Mouse (Mus musculus): ENCODE data around the gene Cenpb. TPM values are rescaled to one million over a fixed set of nuclear protein-coding genes. Genes with fewer than 3 reads are reported as not detected.

Gene Cenpb
- polyA plus RNA-seq, 1 experiment from 2014 or later: 7.0 TPM

DNA sequence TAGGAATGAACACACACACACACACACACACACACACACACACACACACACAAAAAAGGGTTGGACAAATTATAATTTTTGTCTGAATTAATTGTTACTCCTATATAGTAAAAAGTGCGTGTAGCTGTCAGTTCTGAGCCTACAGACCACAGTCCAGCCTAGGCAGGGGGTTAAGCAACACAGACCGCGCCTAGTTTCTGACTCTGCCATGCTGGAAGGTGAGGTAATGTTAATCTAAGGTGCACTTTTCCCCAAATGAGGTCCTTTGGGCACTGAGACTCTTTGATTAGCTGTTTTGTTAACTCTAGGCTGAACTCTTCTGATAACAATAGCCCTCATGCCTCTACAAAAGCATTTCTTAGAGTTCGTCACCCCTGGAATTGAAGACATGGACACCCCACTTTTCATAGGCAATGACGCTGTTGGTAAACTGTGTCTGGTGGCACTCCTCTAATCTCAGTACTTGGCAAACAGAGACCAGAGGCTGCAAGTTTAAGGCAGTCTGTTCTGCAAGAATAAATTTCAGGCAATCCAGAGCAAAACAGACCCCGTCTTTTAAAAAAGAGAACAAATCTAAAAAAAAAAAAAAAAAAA lies 24.0 kb upstream of the Cenpb start:
- Histone ChIP-seq H3K27me3 (ENCODE audit: control insufficient read depth, insufficient read depth, low read length) (no peaks in the 10 kb centered on the region), H3K36me3 (ENCODE audit: control insufficient read depth, insufficient read depth, low read length) (no peaks in the 10 kb centered on the region), H3K9me3 (ENCODE audit: control insufficient read depth, low read length) (no peaks in the 10 kb centered on the region), H3K9ac (replicated peaks; ENCODE audit: low read depth, low read length) (no peak overlapping the region), H3K4me2 (ENCODE audit: low read depth, low read length) (no peak overlapping the region), H3K27ac (ENCODE audit: low read depth, low read length) (no peak overlapping the region), H3K4me3 (ENCODE audit: low read depth, low read length) (no peak overlapping the region), H3K4me1 (ENCODE audit: control insufficient read depth, insufficient read depth, low read length) (no peaks in the 10 kb centered on the region)
- WGBS: 91% methylated on average over 6 of the region's 6 CpGs
- no peak for ATAC-seq (ENCODE audit: low read depth)

DNA sequence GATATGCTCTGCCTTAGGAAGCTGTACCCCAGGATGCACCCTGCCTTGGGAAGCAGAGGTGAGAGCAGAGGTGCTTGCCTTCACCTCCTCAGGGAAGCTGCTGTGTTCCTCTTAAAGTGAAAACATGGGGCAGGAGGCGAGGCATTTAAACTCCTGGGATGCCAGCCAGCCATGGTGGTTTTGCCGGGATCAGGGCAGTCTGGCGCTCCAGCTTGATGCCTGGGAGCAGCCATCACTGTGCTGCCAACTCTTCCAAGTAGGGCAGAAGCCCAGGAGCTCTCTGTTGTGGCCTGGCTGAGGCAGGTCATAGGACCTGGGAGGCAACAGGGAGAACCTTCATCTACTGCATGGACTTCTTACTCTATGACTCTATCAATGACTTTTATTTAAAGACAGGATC lies 21.4 kb upstream of the Cenpb start:
- Histone ChIP-seq H3K4me2 (ENCODE audit: low read depth, low read length) (no peak overlapping the region), H3K9me3 (ENCODE audit: control insufficient read depth, low read length) (no peaks in the 10 kb centered on the region), H3K4me3 (ENCODE audit: low read depth, low read length) (no peak overlapping the region), H3K4me1 (ENCODE audit: control insufficient read depth, insufficient read depth, low read length) (no peaks in the 10 kb centered on the region), H3K27me3 (ENCODE audit: control insufficient read depth, insufficient read depth, low read length) (no peaks in the 10 kb centered on the region), H3K36me3 (ENCODE audit: control insufficient read depth, insufficient read depth, low read length) (no peaks in the 10 kb centered on the region), H3K9ac (replicated peaks; ENCODE audit: low read depth, low read length) (no peak overlapping the region), H3K27ac (ENCODE audit: low read depth, low read length) (no peak overlapping the region)
- ATAC-seq (ENCODE audit: low read depth): no peak
- 95% methylated on average over 3 of the region's 3 CpGs for WGBS

DNA sequence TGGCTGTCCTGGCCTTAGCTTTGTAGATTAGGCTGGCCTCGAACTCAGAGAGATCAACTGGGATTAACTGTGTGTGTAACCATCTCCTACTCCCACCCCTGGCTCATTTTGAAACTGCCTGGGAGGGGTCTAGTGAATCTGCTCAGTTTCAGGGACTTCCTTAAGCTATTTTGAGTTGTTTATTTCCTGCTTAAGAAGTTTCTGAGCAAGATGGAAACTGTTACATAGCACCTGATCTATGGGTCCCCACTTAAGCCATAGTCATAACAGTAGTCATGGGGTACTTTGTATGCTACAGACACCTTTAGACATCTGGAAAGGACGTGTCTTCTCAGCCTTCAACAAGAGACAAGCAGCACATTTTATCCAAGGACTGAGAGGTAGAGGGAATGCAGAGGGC lies 20.8 kb upstream of the Cenpb start:
- WGBS: 88% methylated on average over 2 of the region's 2 CpGs
- H3K4me3 ChIP-seq (ENCODE audit: low read depth, low read length): no peak overlapping the region
- no peak overlapping the region for H3K9ac ChIP-seq (replicated peaks; ENCODE audit: low read depth, low read length)
- no peaks in the 10 kb centered on the region for H3K9me3 ChIP-seq (ENCODE audit: control insufficient read depth, low read length)
- no peak overlapping the region for H3K4me2 ChIP-seq (ENCODE audit: low read depth, low read length)
- no peaks in the 10 kb centered on the region for H3K27me3 ChIP-seq (ENCODE audit: control insufficient read depth, insufficient read depth, low read length)
- H3K27ac ChIP-seq (ENCODE audit: low read depth, low read length): no peak overlapping the region
- no peak for ATAC-seq (ENCODE audit: low read depth)
- no peaks in the 10 kb centered on the region for H3K36me3 ChIP-seq (ENCODE audit: control insufficient read depth, insufficient read depth, low read length)
- H3K4me1 ChIP-seq (ENCODE audit: control insufficient read depth, insufficient read depth, low read length): no peaks in the 10 kb centered on the region

DNA sequence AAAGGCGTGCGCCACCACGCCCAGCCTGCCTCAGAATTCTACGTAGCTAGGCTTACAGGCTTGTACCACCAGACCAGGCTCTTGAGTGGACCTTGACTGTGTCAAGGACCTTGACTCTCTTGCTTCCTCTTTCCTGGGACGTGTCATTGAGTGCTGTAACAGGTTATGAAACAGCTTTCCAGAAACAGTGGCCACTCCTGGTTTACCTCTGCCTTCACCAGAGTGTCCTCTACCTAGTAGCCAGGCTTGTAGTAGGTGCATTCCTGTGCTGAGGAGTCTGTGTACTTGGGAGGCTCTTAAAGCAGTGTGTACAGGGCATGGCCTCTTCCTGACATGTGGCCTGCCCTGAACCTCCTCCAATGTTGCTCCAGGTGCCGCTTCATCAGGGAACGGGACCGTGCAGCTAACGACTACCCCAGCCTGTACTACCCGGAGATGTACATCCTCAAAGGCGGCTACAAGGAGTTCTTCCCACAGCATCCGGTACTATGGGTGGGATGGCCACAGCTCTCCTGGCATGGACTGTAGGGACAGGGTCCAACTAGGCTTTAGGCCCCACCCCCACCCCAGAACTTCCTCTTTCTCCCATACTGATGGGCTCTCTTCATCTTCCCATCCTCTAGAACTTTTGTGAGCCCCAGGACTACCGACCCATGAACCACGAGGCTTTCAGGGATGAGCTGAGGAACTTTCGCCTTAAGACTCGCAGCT lies 16.9 kb upstream of the Cenpb start:
- 0 out of 2 replicates have a peak, but pooled peaks cover 3% of the 10 kb centered on the region for H3K36me3 ChIP-seq (ENCODE audit: control insufficient read depth, insufficient read depth, low read length)
- no peak overlapping the region for H3K9ac ChIP-seq (replicated peaks; ENCODE audit: low read depth, low read length)
- H3K27ac ChIP-seq (ENCODE audit: low read depth, low read length): no peak overlapping the region
- no peak overlapping the region for H3K4me2 ChIP-seq (ENCODE audit: low read depth, low read length)
- no peaks in the 10 kb centered on the region for H3K4me1 ChIP-seq (ENCODE audit: control insufficient read depth, insufficient read depth, low read length)
- H3K4me3 ChIP-seq (ENCODE audit: low read depth, low read length): no peak overlapping the region
- 94% methylated on average over 16 of the region's 16 CpGs for WGBS
- no peak for ATAC-seq (ENCODE audit: low read depth)
- H3K9me3 ChIP-seq (ENCODE audit: control insufficient read depth, low read length): no peaks in the 10 kb centered on the region
- no peaks in the 10 kb centered on the region for H3K27me3 ChIP-seq (ENCODE audit: control insufficient read depth, insufficient read depth, low read length)

DNA sequence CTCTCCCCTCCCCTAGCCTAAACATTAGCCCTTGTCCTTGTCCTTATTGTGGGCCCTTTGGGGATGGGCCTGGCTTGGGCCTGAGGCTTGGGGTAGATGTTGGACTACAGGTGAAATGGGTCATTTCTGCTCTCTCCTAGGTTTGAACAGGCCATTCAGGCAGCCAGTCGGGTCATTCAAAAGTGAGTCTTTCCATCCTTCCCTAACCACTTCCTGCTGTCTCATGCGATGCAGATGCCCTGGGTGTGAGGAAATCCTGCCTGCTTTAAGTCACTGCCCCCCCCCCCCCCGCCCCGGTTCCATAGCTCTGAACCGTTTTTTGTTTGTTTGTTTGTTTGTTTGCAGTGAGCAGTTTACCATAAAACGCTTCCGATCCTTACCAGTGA lies 11.1 kb upstream of the Cenpb start:
- no peaks in the 10 kb centered on the region for H3K4me1 ChIP-seq (ENCODE audit: control insufficient read depth, insufficient read depth, low read length)
- no peak overlapping the region for H3K9ac ChIP-seq (replicated peaks; ENCODE audit: low read depth, low read length)
- 65% methylated on average over 7 of the region's 7 CpGs for WGBS
- H3K4me2 ChIP-seq (ENCODE audit: low read depth, low read length): no peak overlapping the region
- no peaks in the 10 kb centered on the region for H3K9me3 ChIP-seq (ENCODE audit: control insufficient read depth, low read length)
- ATAC-seq (ENCODE audit: low read depth): no peak
- peak overlapping the region; percentile 70; the same call in 1 of the 2 replicates for H3K27ac ChIP-seq (ENCODE audit: low read depth, low read length)
- no peaks in the 10 kb centered on the region for H3K27me3 ChIP-seq (ENCODE audit: control insufficient read depth, insufficient read depth, low read length)
- no peak overlapping the region for H3K4me3 ChIP-seq (ENCODE audit: low read depth, low read length)
- 0 out of 2 replicates have a peak, but pooled peaks cover 3% of the 10 kb centered on the region for H3K36me3 ChIP-seq (ENCODE audit: control insufficient read depth, insufficient read depth, low read length)

DNA sequence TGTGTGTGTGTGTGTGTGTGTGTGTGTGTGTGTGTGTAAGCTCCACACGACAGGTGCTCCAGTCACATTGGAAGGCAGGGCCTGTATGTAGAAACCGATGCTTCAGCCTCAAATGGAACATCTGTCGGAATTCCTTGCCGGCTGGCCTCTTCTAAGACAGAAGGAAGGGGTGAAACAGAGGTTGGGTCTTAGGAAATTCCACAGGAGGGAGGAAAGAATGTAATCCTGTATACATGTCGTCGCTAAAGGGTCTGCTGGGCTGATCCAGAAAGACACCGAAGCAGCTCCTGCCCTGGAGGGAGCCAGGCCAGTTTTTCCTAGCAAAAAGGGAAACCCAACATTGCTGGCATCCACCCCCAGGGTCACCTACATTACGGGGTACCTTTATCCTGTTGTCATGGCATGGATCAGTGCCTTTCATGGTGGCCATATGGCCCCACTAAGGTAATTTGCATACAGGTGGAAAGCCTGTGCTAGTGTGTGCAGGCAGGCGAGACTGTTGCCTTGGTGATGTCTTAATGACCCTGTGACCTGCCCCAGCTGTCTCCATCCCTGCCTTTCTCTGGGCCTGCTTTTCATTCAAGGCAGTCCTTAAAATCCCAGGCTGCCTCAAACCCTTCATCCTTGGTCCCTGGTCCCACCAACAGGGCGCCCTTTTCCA lies 10.6 kb upstream of the Cenpb start:
- Histone ChIP-seq H3K4me2 (ENCODE audit: low read depth, low read length) (no peak overlapping the region), H3K36me3 (ENCODE audit: control insufficient read depth, insufficient read depth, low read length) (0 out of 2 replicates have a peak, but pooled peaks cover 3% of the 10 kb centered on the region), H3K27ac (ENCODE audit: low read depth, low read length) (peak overlapping the region; percentile 70; the same call in 1 of the 2 replicates), H3K27me3 (ENCODE audit: control insufficient read depth, insufficient read depth, low read length) (no peaks in the 10 kb centered on the region), H3K4me3 (ENCODE audit: low read depth, low read length) (no peak overlapping the region), H3K4me1 (ENCODE audit: control insufficient read depth, insufficient read depth, low read length) (no peaks in the 10 kb centered on the region), H3K9me3 (ENCODE audit: control insufficient read depth, low read length) (no peaks in the 10 kb centered on the region), H3K9ac (replicated peaks; ENCODE audit: low read depth, low read length) (no peak overlapping the region)
- ATAC-seq (ENCODE audit: low read depth): peak; percentile 61
- WGBS: 9% methylated on average over 10 of the region's 10 CpGs

DNA sequence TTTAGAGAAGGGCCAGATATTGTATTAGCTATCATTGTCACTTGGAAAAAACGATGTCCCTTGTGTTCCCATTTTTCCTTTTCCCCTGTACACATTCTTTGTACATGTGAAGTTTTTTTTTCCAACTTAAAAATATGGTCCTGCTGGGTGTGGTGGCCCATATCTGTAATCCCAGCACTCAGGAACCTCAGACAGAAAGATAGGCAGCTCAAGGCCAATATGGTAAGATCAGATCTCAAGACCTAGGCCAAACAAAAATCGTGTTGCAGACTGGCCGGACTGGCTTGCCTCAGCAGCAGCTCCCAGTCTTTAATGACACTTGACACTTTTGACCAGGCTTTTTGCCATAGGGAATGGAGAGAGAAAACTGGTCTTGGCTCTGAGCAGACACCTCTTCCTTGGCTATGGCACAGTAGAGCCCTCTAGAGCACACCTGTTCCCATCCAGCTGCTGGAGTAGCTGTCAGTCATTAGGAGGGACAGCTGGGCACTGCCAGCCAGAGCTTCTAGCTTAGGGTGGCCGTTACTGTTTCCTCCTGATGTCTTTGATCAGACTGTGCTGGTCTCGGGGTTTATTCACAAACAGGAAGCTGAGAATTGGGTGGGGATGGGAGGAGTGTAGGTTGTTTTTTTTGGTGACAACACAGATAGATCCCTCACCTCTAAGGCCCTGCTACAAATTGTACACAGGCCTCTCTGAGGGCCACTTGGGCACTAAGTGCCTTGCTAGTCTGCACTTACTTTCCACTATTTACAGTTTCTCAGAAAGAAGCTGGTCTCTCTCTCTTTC lies 9.8 kb upstream of the Cenpb start:
- Histone ChIP-seq H3K27ac (ENCODE audit: low read depth, low read length) (peak overlapping the region; percentile 28; the same call in 1 of the 2 replicates), H3K9ac (replicated peaks; ENCODE audit: low read depth, low read length) (no peak overlapping the region)

DNA sequence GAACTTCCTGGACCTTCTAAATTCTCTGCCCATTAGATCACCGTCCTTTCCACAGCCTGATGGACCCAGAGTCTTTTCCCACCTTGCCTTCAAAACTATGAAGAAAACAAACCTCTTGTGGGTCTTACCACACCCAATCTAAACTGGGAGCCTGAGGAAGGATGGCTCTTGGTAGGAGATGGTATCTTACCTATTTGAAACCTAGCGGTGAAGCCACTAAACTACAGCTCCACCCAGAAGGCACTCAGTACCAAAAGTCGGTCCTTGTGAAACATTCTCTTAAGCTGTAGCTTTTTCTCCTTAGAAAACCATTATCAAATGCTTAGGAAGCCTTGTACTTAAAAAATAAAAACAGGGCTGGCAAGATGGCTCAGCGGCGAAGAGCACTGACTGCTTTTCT lies 8.4 kb upstream of the Cenpb start:
- ATAC-seq (ENCODE audit: low read depth): no peak
- WGBS: 90% methylated on average over 5 of the region's 5 CpGs
- no peaks in the 10 kb centered on the region for H3K27me3 ChIP-seq (ENCODE audit: control insufficient read depth, insufficient read depth, low read length)
- H3K9me3 ChIP-seq (ENCODE audit: control insufficient read depth, low read length): no peaks in the 10 kb centered on the region
- H3K36me3 ChIP-seq (ENCODE audit: control insufficient read depth, insufficient read depth, low read length): no peaks in the 10 kb centered on the region
- H3K9ac ChIP-seq (replicated peaks; ENCODE audit: low read depth, low read length): no peak overlapping the region
- H3K4me3 ChIP-seq (ENCODE audit: low read depth, low read length): no peak overlapping the region
- H3K27ac ChIP-seq (ENCODE audit: low read depth, low read length): no peak overlapping the region
- H3K4me2 ChIP-seq (ENCODE audit: low read depth, low read length): peak overlapping the region; percentile 73; the same call in 1 of the 2 replicates
- no peaks in the 10 kb centered on the region for H3K4me1 ChIP-seq (ENCODE audit: control insufficient read depth, insufficient read depth, low read length)

More for the DNA sequence above, 9.8 kb upstream of the Cenpb start:
- no peak for ATAC-seq (ENCODE audit: low read depth)
- no peak overlapping the region for H3K4me3 ChIP-seq (ENCODE audit: low read depth, low read length)
- H3K27me3 ChIP-seq (ENCODE audit: control insufficient read depth, insufficient read depth, low read length): no peaks in the 10 kb centered on the region
- H3K9me3 ChIP-seq (ENCODE audit: control insufficient read depth, low read length): no peaks in the 10 kb centered on the region
- H3K4me1 ChIP-seq (ENCODE audit: control insufficient read depth, insufficient read depth, low read length): no peaks in the 10 kb centered on the region
- H3K4me2 ChIP-seq (ENCODE audit: low read depth, low read length): no peak overlapping the region
- H3K36me3 ChIP-seq (ENCODE audit: control insufficient read depth, insufficient read depth, low read length): 0 out of 2 replicates have a peak, but pooled peaks cover 2% of the 10 kb centered on the region
- WGBS: 41% methylated on average over 5 of the region's 5 CpGs
